Mouse (Mus musculus) G1E (cell line): ENCODE data around the gene Gse1.

Source experiments
- CTCF ChIP-seq: IDR thresholded peaks from 2 replicates; pipeline ENCODE4 v1.5.1; 2012; ENCODE audit warnings: low read depth, low read length, inconsistent platforms, mixed read lengths
- GATA1 ChIP-seq: IDR thresholded peaks from 2 replicates; pipeline ENCODE4 v1.6.1; 2012; ENCODE audit warnings: borderline replicate concordance, low read length, inconsistent platforms, mixed read lengths
- GATA2 ChIP-seq: IDR thresholded peaks from 2 replicates; pipeline ENCODE4 v1.6.1; 2012; ENCODE audit warnings: low read depth, low read length, inconsistent platforms, borderline replicate concordance
- POLR2AphosphoS5 ChIP-seq: IDR thresholded peaks from 2 replicates; pipeline ENCODE4 v1.6.1; 2012; ENCODE audit warnings: low read depth, low read length, inconsistent platforms; ENCODE audit not compliant: insufficient replicate concordance
- TAL1 ChIP-seq: conservative IDR thresholded peaks from 2 replicates; pipeline ENCODE4 v1.6.1; 2012; ENCODE audit warnings: low read depth, low read length, inconsistent platforms, mixed read lengths

GRCm38 (mm10) chr8:120192118-120192517, 36.1 kb upstream of the Gse1 start:
- no peak for TF ChIP-seq CTCF
- TF ChIP-seq POLR2AphosphoS5 = no peak
- TF ChIP-seq GATA1 = no peak
- no peak for TF ChIP-seq TAL1
- no peak for TF ChIP-seq GATA2
